Mouse (Mus musculus) right cerebral cortex, postnatal 36 days (tissue): Measurements from ENCODE around the gene Ston2.

Experiments used
- DNase-seq, 2 experiments: peaks; one replicate each; pipeline ENCODE4 v3.0.0; 2022; ENCODE audit warnings: low spot score in 2 of 2, mixed read lengths in 1 of 2

The Ston2 gene

DNA sequence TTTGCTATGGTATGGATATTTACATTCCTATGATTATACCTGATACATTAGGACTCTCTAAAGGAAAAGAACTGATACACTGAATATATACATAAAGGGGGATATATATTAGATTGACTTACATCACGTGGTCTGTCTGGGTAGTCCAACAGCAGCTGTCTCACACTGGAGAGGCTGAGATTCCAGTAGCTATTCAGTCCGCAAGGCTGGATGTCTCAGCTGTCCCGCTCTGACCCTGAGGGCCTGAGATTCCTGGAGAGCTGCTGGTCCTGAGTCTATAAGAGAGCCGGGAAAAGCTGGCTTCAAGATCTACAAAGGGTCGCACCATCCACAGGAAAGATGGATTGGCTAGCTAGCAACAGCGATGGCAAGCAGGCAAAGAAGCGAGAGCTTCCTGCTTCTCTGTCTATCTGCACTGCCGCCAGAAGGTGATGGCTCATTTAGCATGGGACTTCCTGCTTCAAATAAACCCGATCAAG lies at the start of gene Ston2:
TSS of gene Ston2 (minus strand) at position 429 of the 479 bp plus-strand sequence.
- DNase-seq: no peak

GRCm38 (mm10) chr12:91837401-91838065 lies 49.3 kb upstream of the Ston2 start:
- no peak for DNase-seq

DNA sequence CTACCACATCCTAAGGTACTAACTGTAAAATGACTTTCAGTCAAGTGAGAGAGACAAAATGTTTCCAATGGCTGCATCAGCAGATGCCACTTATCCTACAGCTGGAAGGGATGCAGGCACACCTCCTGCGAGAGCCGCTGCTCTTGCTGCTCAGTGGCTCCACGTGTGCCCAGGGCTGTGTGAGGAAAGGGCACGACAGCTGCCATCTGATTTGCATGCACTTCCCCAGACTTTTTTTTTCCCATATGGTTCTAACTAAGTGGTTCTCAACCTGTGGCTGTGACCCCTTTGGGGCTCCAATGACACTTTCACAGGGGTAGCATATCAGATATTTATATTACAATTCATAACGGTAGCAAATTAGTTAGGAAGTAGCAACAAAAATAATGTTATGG lies 45.7 kb upstream of the Ston2 start:
- DNase-seq: no peak

DNA sequence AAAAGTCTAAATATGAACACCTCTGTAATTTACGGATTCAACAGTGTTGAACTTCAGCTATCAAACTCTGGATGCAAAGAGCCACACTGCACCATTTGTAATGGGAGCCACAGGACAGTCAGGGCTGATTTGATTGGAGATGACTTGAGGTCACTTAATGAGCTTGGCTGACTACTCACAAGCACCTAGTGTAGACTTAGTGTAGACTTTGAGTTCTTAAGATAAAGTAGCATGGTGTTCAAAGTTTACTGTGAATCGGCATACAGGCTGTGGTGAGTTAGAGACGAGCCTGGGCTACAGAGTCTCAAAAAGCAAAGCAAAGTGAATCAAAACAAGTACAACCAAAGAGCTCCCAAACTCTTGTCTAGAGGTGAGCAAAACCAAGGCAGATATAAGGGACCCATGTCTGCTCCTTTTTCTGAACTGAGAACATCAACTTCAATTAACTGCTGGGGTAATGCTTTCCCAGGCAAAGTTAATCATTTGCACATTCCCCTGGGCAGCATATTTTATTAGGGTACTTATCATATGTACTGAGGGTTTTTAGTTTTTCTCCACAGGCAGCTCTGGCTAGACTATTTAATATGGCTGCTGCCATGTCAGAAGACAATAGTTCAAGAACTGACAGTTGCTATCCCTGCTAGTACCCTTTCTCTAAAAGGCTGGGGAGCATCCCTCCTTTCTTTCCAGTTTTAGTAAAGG lies 45.2 kb upstream of the Ston2 start:
- no peak for DNase-seq

DNA sequence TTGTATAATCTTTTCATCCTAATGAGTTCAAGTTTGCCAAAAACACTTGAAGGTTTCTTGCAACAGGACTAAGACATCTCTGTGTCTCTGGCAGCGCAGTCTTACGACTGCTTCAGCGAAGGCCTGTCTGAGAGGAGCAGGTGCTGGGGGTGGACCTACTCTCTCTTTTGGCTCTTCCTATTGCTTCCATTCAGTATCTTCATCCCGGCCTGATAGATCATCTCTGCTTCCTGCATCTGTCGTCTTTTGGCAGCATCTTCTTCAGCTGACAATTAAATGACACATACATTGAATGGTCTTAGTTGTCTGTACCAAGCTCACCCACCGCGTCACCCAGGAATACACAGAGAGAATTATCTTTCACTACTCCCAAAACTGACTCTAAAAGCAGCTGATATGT lies 43.2 kb upstream of the Ston2 start:
- DNase-seq: no peak

DNA sequence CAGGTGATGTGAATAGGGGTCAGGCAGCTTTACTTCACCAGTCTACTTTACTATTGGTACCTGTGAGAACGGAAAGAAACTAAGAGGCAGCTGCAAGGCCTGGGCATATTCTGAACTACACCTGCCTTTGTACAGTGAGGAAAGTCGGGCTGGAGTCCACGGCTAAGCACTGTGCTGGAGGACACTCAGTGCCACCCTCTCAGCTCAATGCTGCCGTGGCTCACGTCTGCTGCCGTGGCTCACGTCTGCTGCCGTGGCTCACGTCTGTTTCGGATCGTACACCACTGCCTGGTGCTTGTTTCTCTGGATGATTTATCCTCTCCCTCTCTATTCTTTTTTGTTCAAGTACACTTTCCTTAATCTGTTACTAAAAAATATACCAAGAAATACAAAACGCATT lies 32.3 kb upstream of the Ston2 start:
- no peak for DNase-seq

DNA sequence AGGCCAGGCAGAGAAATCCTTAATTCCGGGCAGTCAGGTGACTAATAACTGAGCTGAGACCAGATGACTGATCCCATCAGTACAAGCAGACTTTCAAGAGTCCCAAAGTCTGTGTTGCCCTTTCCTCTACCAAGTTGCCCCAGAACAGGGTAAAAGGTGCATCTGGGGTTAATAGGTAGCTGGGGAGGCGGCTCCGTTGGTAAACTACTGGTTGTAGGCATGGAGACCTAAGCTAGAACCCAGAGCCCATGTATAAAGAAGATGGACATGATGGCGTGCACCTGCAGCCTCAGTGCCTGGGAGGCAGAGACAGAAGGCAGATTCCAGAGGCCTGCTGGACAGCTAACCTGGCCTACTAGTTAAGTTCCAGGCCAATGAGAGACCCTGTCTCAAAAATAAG lies 30.5 kb upstream of the Ston2 start:
- no peak for DNase-seq

GRCm38 (mm10) chr12:91815990-91816389 lies 27.8 kb upstream of the Ston2 start:
- peak in 1 of 2 experiments; percentile 36 for DNase-seq

DNA sequence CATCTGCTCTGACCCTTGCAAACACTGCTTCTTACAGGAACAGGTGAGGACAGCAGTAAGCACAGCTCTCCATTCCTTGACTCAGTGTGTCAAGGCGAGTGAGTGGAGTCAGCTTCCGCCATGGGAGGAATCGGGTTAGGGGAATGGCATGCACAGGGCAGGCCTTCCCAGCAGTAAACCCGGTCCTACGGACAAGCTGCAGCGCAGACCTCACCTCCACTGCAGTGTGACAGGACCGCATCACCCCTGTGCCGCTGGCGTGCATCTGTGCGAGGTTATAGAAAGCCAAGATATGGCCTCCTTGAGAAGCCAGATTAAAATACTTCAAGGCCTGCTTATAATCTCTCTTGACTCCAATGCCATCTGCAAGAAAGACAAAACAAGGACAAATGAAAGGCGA lies 27.4 kb upstream of the Ston2 start:
- DNase-seq: no peak

GRCm38 (mm10) chr12:91808911-91809310 lies 20.7 kb upstream of the Ston2 start:
- DNase-seq: no peak

DNA sequence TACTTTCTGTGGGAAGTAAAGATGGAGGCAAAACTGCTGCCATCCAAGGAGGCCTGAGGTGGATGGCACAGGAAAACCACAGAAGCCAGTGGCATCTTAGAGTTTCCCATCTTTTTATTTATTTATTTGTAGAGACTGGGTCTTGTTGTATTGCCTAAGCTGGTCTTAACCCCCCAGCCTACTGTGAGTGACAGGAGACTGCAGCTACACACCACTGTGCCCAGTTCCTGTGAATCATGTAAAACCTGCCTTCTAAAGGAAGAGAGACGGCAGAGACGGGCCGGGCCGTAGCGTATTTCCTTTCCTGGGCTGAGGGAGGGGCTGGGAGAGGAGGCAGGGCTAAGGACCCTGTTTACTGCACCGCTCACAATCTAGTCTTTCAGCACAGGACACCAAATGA lies 19.6 kb upstream of the Ston2 start:
- DNase-seq: no peak

DNA sequence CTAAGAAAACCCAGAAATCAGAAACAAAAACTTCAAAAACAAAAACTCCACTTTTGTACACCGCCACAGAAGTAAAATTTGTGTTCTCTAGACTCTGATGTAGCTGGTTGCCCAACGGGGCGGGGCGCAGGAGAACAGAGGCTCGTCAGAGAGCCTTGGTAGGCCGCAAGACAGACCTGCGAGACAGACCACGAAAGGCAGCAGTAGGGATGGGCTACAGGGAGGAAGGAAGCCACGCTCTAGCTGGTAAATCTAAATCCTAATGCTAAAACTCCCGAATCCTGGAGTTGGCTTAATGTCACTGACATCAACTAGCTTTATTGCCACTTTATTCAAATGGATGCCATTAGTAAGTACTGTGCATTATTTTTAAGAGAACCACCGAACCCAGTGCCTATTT lies 18.9 kb upstream of the Ston2 start:
- no peak for DNase-seq

GRCm38 (mm10) chr12:91804262-91804661 lies 16.1 kb upstream of the Ston2 start:
- no peak for DNase-seq

DNA sequence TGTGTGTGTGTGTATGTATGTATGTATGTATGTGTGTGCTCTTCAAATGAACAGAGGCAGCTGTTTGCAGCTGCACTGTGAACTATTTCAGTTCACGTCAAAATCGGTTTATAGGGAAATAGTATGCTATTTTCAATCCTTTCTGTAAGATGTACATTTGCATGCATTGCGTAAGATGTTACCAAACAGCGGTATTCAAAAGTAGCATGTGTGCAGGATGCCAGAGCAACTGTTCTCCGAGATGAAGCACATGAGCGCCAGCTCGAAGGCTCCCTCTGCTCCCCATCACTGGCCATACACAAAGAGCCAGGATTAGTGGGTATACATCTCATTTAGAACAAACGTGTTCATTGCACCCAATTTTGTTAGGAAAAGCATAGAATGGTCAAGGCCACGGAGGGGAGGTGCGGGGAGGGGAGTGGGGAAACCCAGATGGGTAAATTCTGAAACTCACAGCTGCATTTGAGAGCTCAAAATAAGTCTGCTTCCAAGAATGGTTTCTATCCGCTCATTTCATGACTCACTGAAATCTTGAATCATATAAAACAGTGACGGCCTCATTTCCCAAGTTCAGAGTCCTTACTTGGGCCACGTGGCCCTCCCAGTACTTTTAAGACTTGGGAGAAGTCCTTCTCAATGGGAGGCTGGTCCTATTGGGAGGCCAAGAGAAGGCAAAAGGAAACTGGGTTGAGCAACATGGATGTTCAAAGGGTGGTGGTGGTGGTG lies 15.2 kb upstream of the Ston2 start:
- peak in 1 of 2 experiments; percentile 53 for DNase-seq

- no peak for DNase-seq
Measured at GRCm38 (mm10) chr12:91802586-91803206, 14.5 kb upstream of the Ston2 start.

- no peak for DNase-seq
Measured at GRCm38 (mm10) chr12:91800861-91801385, 12.7 kb upstream of the Ston2 start.

DNA sequence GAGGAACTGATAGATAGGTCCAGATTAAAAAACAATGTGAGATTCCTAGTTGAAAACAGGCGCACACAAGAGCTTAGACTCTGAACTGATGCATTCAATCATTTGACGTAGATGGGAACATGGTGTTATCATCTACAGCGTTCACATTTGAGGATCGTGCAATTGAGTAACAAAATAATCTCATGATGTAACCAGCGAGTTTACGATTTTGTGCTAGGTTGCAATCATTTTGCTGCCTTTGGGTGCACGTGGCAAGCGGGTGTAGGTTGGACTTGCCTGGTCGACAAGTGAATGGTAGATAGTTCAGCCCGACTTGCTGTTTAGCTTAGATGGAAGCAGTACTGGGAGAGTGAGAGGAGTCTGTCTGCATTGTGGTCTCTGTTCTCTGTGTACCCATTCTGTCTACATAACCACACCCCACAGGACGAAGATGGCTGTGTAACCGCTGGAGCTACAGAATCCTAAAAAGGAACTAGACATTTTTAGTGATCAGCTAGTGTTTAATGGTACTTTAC lies 11.7 kb upstream of the Ston2 start:
- no peak for DNase-seq

- DNase-seq: no peak
Measured at GRCm38 (mm10) chr12:91799379-91799773, 11.2 kb upstream of the Ston2 start.

DNA sequence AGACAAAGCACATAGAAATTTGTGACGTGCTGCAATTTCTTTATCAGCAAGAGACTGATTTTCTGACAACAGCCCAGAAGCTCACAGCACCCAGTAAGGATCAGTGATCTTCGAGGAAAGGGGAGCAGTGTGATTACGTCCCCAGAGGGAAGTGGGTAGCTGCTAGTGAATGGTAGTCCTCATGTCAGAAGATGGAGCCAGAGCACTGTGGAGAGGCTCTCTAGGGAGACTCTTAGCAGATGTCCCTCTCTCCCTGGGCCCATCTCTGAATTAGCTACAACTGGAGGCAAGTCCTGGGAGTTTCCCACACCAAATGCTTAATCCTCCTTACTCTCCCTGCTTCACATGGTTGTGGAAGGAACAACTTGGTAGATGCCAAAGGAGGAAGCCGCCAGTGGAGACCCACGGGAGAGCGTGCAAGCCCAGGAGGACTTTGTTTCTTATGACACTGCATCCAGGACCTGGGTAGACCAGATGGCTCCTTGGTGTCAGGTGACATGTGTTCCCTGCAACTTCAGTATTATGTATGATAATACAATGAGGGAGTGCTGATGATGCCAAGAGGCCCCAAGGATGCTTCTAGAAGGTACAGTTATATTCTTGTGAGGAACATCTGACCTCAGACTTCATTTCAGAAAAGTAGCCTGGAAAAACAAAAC lies 10.7 kb upstream of the Ston2 start:
- DNase-seq: no peak

GRCm38 (mm10) chr12:91796774-91797173 lies 8.6 kb upstream of the Ston2 start:
- DNase-seq: no peak

DNA sequence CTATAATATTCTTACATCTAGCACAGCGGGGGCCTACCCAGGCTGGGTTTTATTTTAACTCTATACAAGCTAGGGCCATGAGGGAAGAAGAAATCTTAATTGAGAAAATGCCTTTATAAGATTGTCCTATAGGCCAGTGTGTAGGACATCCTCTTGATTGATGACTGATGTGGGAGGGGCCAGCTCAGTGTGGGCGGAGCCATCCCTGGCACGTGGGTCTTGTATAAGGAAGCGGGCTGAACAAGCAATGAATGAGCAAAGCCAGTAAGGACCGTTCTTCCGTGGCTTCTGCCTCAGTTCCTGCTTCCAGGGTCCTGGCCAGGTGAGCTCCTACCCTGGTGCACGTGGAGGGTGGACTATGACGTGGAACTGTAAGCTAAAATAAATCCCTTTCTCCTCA lies 5.1 kb upstream of the Ston2 start:
- no peak for DNase-seq
